ENCODE assay signal across 8 mouse cellular contexts in genomic region chr12:7978190-7978884, GRCm38 (mm10). TPM values are rescaled to one million over a fixed set of nuclear protein-coding genes. Genes with fewer than 3 reads are reported as not detected.
DNase-seq lines count a peak whose midpoint lies in the region; ATAC-seq and TF ChIP-seq lines count a peak whose summit lies in the region.

No protein-coding gene starts in this region.

- peaks cover 8% of the 10 kb centered on the region for H3K27me3 ChIP-seq in Patski
- no peaks in the 10 kb centered on the region for H3K27me3 ChIP-seq in hindbrain, embryonic 14.5 days (ENCODE audit: control insufficient read depth, insufficient read depth, low read length)
- H3K27me3 ChIP-seq in lung, postnatal 0 days (replicated peaks; ENCODE audit: insufficient read depth, low read length): no peaks in the 10 kb centered on the region

- H3K4me1 ChIP-seq in hindbrain, embryonic 14.5 days (replicated peaks; ENCODE audit: control insufficient read depth, insufficient read depth, low read length): peaks cover 6% of the 10 kb centered on the region
- H3K4me1 ChIP-seq in lung, postnatal 0 days (ENCODE audit: insufficient read depth, low read depth, low read length): no peaks in the 10 kb centered on the region

- TF ChIP-seq EP300 in lung, postnatal 0 days (IDR thresholded peaks at IDR 0.05): no peak

- TF ChIP-seq CTCF in Patski (IDR thresholded peaks at IDR 0.05): peak; percentile 92
- TF ChIP-seq CTCF in lung, postnatal 0 days (IDR thresholded peaks at IDR 0.05): peak; percentile 97

- H3K36me3 ChIP-seq in hindbrain, embryonic 14.5 days (replicated peaks; ENCODE audit: control insufficient read depth, insufficient read depth): no peaks in the 10 kb centered on the region
- H3K36me3 ChIP-seq in lung, postnatal 0 days (ENCODE audit: insufficient read depth, low read length): no peaks in the 10 kb centered on the region

- CTCF ChIA-PET in Patski (lab: Charles Lee): interaction anchor here (1.2 kb wide), 3 partner anchors 10 to 15 kb away, joined by 3 to 4 read pairs (median 3); no protein-coding TSS in a partner anchor

- H3K9me3 ChIP-seq in hindbrain, embryonic 14.5 days (ENCODE audit: control insufficient read depth, low read length): no peaks in the 10 kb centered on the region
- H3K9me3 ChIP-seq in lung, postnatal 0 days (ENCODE audit: low read length): no peaks in the 10 kb centered on the region

- ATAC-seq in Patski: peak; percentile 51
- peak; percentile 93 for ATAC-seq in frontal cortex, adult (ENCODE audit: low TSS enrichment)
- ATAC-seq in hindbrain, embryonic 14.5 days (ENCODE audit: low FRiP score): peak; percentile 77; the same call in 1 of the 2 replicates
- ATAC-seq in lung, postnatal 0 days: peak; percentile 67

- in situ Hi-C loops in Patski (cut with MboI; ENCODE audit: low pct_unique_long_range_greater_than_20kb): loop anchor here (5.0 kb wide), 1 partner anchor 71 kb away; no protein-coding TSS in a partner anchor

- POLR2A ChIA-PET in Patski (lab: Charles Lee): no interaction called here

- H3K9ac ChIP-seq in hindbrain, embryonic 14.5 days: no peak overlapping the region
- no peak overlapping the region for H3K9ac ChIP-seq in lung, postnatal 0 days (replicated peaks; ENCODE audit: low read depth)

- 49% methylated on average over 13 of the region's 13 CpGs for WGBS in hindbrain, embryonic 14.5 days
- WGBS in lung, postnatal 0 days: 43% methylated on average over 13 of the region's 13 CpGs

- no peak overlapping the region for H3K4me3 ChIP-seq in hindbrain, embryonic 14.5 days (replicated peaks; ENCODE audit: low read length)
- no peak overlapping the region for H3K4me3 ChIP-seq in lung, postnatal 0 days (ENCODE audit: low read depth, low read length)

- H3K27ac ChIP-seq in hindbrain, embryonic 14.5 days: no peak overlapping the region
- no peak overlapping the region for H3K27ac ChIP-seq in lung, postnatal 0 days (ENCODE audit: low read length)

- DNase-seq in Patski (ENCODE audit: low read depth, low spot score): no peak
- peak; percentile 45 for DNase-seq in cerebellum, adult 8-10 months
- DNase-seq in hindbrain, embryonic 14.5 days (ENCODE audit: low spot score): peak; percentile 86
- peak; percentile 76 to 77 for DNase-seq in layer of hippocampus, postnatal 14 days (ENCODE audit: low spot score in 2 of 2)
- peak; percentile 71 for DNase-seq in lung, postnatal 0 days (ENCODE audit: low spot score)
- peak; percentile 88 for DNase-seq in retina, embryonic 14.5 days (ENCODE audit: low spot score)
- peak; percentile 57 for DNase-seq in urinary bladder, postnatal 25 days (ENCODE audit: low spot score)

- peak overlapping the region; percentile 13; the same call in 1 of the 2 replicates for H3K4me2 ChIP-seq in hindbrain, embryonic 14.5 days (replicated peaks)
- H3K4me2 ChIP-seq in lung, postnatal 0 days (replicated peaks; ENCODE audit: low read depth, low read length): no peak overlapping the region

RNA-seq across cellular contexts. Expression of gene Apob, which starts 0.9 kb away (rescaled TPM):
- polyA plus RNA-seq in Patski (2021): 0.01 TPM
- polyA plus RNA-seq in hindbrain, embryonic 14.5 days (2014; fragmentation: Nextera tagmentation; extraction: Ambion mirVana): 0.08 and 0.19 TPM in 2 replicates
- under 1 TPM; 0.18 to 0.21 TPM for total RNA-seq in layer of hippocampus, postnatal 14 days (2021)
- 0.27 and 0.53 TPM in 2 replicates for polyA plus RNA-seq in lung, postnatal 0 days (2015; fragmentation: Nextera tagmentation; extraction: Ambion mirVana)
